Mouse (Mus musculus) erythroblast, embryonic 14.5 days (primary cell): Measurements from ENCODE around the gene Asb10.

Experiments
- GATA1 ChIP-seq: IDR thresholded peaks from 2 replicates; pipeline ENCODE4 v1.6.1; 2012; ENCODE audit warnings: low read length, inconsistent platforms, mixed read lengths
- TAL1 ChIP-seq: IDR thresholded peaks from 3 replicates; pipeline ENCODE4 v1.6.1; 2012; ENCODE audit warnings: low read length, inconsistent platforms, mixed read lengths

DNA sequence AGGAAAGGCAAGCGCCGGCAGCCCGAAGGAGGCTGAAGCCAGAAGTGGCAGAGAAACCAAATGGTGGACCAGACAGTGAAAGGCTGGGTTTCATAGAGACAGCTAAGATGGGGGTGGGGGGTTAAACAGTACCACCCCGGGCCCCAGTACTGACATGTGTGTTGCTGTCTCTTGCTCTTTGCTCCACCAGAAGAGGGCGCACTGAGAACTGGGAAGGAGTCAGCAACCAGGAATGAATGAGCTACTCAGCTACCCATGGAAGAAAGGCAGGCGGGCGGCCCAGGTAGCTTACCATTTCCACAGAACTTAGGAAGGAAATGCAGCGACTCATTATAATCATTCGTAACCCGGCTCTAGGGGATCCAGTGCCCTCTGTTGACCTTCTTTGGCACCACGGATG is 30.1 kb downstream of the Asb10 start:
- TF ChIP-seq GATA1 = no peak
- TF ChIP-seq TAL1 = no peak
